ENCODE assay signal across 8 mouse cellular contexts in genomic region chr1:136952609-136953311, GRCm38 (mm10). TPM values are rescaled to one million over a fixed set of nuclear protein-coding genes. Genes with fewer than 3 reads are reported as not detected.
DNase-seq lines count a peak whose midpoint lies in the region; ATAC-seq lines count a peak whose summit lies in the region.

No protein-coding gene starts in this region.

- peak; percentile 13 for DNase-seq in gastrocnemius, postnatal 14 days
- no peak for DNase-seq in gastrocnemius, adult 18-20 months (ENCODE audit: low spot score)
- DNase-seq in adrenal gland, adult 2 months = peak; percentile 70
- peak; percentile 54 for DNase-seq in retina, embryonic 14.5 days (ENCODE audit: low spot score)
- no peak for DNase-seq in thymus, postnatal 14 days

- H3K9ac ChIP-seq in heart, embryonic 12.5 days = peak overlapping the region; percentile 48
- 0 out of 2 replicates have a peak overlapping the region, but pooled peaks have one; percentile 19 for H3K9ac ChIP-seq in limb, embryonic 12.5 days (replicated peaks)

- H3K27me3 ChIP-seq in heart, embryonic 12.5 days (replicated peaks) = peaks cover 68% of the 10 kb centered on the region
- H3K27me3 ChIP-seq in limb, embryonic 12.5 days = peaks cover 94% of the 10 kb centered on the region

- H3K36me3 ChIP-seq in heart, embryonic 12.5 days = no peaks in the 10 kb centered on the region
- no peaks in the 10 kb centered on the region for H3K36me3 ChIP-seq in limb, embryonic 12.5 days

- H3K4me2 ChIP-seq in heart, embryonic 12.5 days = peak overlapping the region; percentile 90
- H3K4me2 ChIP-seq in limb, embryonic 12.5 days = peak overlapping the region; percentile 62

- ATAC-seq in heart, embryonic 12.5 days (ENCODE audit: insufficient number of reproducible peaks, low FRiP score) = no peak; the same call in 1 of the 2 replicates
- no peak for ATAC-seq in limb, embryonic 12.5 days (ENCODE audit: insufficient number of reproducible peaks, insufficient read depth, low FRiP score, low TSS enrichment, low read depth)
- ATAC-seq in inflammation-experienced regulatory T-cells, adult 6 months = no peak

- WGBS in heart, embryonic 12.5 days = 0% methylated on average over 39 of the region's 39 CpGs
- under 1% methylated on average over 39 of the region's 39 CpGs for WGBS in limb, embryonic 12.5 days

- intact Hi-C loops in gastrocnemius, postnatal 14 days (cut with DNase I; ENCODE audit: low total_unique reads) = no loop called here

- 0 out of 2 replicates have a peak, but pooled peaks cover 5% of the 10 kb centered on the region for H3K9me3 ChIP-seq in heart, embryonic 12.5 days (replicated peaks)
- no peaks in the 10 kb centered on the region for H3K9me3 ChIP-seq in limb, embryonic 12.5 days

- peaks cover 33% of the 10 kb centered on the region for H3K4me1 ChIP-seq in heart, embryonic 12.5 days (replicated peaks)
- peaks cover 33% of the 10 kb centered on the region for H3K4me1 ChIP-seq in limb, embryonic 12.5 days (replicated peaks)

- H3K27ac ChIP-seq in heart, embryonic 12.5 days (ENCODE audit: poor library complexity, severe bottlenecking) = no peak overlapping the region
- no peak overlapping the region for H3K27ac ChIP-seq in limb, embryonic 12.5 days

- peak overlapping the region; percentile 52 for H3K4me3 ChIP-seq in heart, embryonic 12.5 days
- peak overlapping the region; percentile 36 for H3K4me3 ChIP-seq in limb, embryonic 12.5 days (replicated peaks)

RNA-seq across cellular contexts. Expression of gene Nr5a2, which starts 7.5 kb away (rescaled TPM):
- total RNA-seq in gastrocnemius, postnatal 14 days (2021) = 1 to 10 TPM; 1.6 to 2.6 TPM
- under 1 TPM; 0.16 to 0.21 TPM for total RNA-seq in gastrocnemius, adult 18-20 months (2021)
- 1 to 10 TPM; 1.3 to 1.7 TPM for total RNA-seq in adrenal gland, adult 2 months (2021)
- 0.69 and 1.2 TPM in 2 replicates for polyA plus RNA-seq in adrenal gland, adult 2 months (2012; rRNA removed)
- polyA plus RNA-seq in heart, embryonic 12.5 days (2016; fragmentation: Nextera tagmentation; extraction: Ambion mirVana) = 0.04 and 0.12 TPM in 2 replicates
- polyA plus RNA-seq in limb, embryonic 12.5 days (2016; fragmentation: Nextera tagmentation; extraction: Ambion mirVana) = 0.34 and 0.35 TPM in 2 replicates
- not detected for polyA plus RNA-seq in inflammation-experienced regulatory T-cells, adult 6 months (2017; shearing (Covaris generic))

Comparison
In these comparisons a context has a peak if more than half of its experiments do, and no peak if none do; other contexts are left out.
1. DNase-seq: peak in gastrocnemius, postnatal 14 days (single experiment), adrenal gland, adult 2 months (single experiment) and retina, embryonic 14.5 days (single experiment); none in gastrocnemius, adult 18-20 months (single experiment) and thymus, postnatal 14 days (single experiment).